Mouse (Mus musculus): ENCODE data around the gene Gm45140. TPM values are rescaled to one million over a fixed set of nuclear protein-coding genes. Genes with fewer than 3 reads are reported as not detected.

Gm45140 gene
- polyA plus RNA-seq, 1 experiment from 2014 or later: 3.8 TPM

DNA sequence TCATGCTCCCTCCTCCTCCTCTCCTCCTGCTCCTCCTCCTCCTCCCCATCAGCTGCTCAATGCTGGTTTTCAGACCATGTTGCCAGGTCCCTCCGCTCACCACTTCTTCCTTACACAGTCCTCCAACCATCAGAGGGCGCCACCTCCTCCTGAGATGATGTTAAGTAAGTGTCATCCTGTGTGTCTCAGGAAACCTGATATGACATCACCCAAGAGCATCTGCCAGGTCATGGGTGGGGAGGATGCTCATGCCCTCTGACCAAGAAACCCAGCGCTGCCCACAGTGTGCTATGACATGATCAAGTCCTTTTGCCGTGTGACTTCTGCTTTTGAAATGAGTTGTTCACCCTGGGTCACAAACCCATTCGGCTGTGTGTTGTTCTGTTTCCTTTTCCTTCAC lies 92.8 kb downstream of the Gm45140 start:
- no peak for ATAC-seq (ENCODE audit: low FRiP score, low read depth)
- Histone ChIP-seq H3K9me3 (no peaks in the 10 kb centered on the region), H3K9ac (no peak overlapping the region), H3K27ac (replicated peaks) (no peak overlapping the region), H3K4me2 (no peak overlapping the region), H3K4me3 (no peak overlapping the region), H3K36me3 (no peaks in the 10 kb centered on the region), H3K27me3 (no peaks in the 10 kb centered on the region), H3K4me1 (replicated peaks) (peaks cover 6% of the 10 kb centered on the region; the same call in 1 of the 2 replicates)
- 81% methylated on average over 5 of the region's 5 CpGs for WGBS

DNA sequence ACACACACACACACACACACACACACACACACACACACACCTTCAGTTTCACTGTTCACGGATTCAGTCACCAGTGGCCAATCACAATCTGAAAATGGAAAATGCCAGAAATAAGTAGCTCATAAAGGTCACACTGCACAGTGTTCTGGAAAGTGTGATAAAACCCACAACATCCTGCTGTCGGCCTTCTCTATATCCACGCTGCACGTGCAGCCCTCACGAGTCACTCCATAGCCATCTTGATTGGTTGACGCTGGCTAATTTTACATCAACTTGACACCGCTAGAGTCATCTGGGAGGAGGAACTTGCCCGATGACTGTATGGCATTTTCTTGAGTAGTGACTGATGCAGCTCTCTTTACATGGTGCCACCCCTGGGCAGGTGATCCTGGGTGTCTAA lies 93.6 kb downstream of the Gm45140 start:
- Histone ChIP-seq H3K4me3 (no peak overlapping the region), H3K4me2 (no peak overlapping the region), H3K9ac (no peak overlapping the region), H3K27ac (replicated peaks) (no peak overlapping the region), H3K27me3 (no peaks in the 10 kb centered on the region), H3K9me3 (no peaks in the 10 kb centered on the region), H3K4me1 (replicated peaks) (peaks cover 6% of the 10 kb centered on the region; the same call in 1 of the 2 replicates), H3K36me3 (no peaks in the 10 kb centered on the region)
- ATAC-seq (ENCODE audit: low FRiP score, low read depth): no peak
- WGBS: 94% methylated on average over 8 of the region's 8 CpGs

DNA sequence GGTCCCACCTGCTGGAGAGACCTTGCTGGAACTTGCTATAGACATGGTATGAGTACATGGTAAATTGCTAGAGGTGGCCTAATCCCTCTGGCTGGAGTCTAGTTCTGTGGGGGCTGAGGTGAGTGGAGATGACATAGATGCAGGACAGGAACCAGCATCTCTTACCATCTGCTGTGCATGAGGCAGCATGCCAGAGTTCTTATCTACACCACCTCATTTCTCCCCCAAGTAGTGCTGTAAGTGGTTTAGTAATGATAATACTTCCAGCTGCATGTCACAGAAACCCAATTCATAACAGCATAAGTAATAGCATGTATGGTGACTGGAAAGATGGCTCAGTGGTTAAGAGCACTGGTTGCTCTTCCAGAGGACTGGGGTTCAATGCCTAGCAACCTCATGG lies 95.1 kb downstream of the Gm45140 start:
- peaks cover 1% of the 10 kb centered on the region; the same call in 1 of the 2 replicates for H3K27me3 ChIP-seq
- no peaks in the 10 kb centered on the region for H3K36me3 ChIP-seq
- ATAC-seq (ENCODE audit: low FRiP score, low read depth): no peak
- no peak overlapping the region for H3K9ac ChIP-seq
- peaks cover 6% of the 10 kb centered on the region; the same call in 1 of the 2 replicates for H3K4me1 ChIP-seq (replicated peaks)
- no peak overlapping the region for H3K4me2 ChIP-seq
- no peak overlapping the region for H3K27ac ChIP-seq (replicated peaks)
- H3K9me3 ChIP-seq: no peaks in the 10 kb centered on the region
- no peak overlapping the region for H3K4me3 ChIP-seq

DNA sequence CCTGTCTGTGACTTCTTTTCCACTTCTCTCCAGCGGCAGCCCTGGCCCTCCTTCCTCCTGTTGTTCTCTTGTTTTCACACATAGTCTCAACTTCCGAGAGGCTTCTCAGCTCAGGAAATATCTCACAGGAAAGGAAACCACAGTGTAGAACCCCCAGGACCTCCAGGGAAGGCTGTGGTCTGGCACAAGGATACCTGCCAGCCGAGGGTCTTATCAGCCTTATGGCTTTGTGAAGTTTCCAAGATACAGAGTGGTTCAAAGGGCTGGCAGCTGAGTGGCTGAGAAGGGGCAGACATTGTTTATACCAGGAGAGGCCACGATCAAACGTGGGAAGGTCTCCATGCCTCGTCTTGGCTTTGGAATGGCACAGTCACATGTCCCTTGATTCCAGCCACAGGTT lies 95.7 kb downstream of the Gm45140 start:
- Histone ChIP-seq H3K9ac (no peak overlapping the region), H3K27me3 (peaks cover 7% of the 10 kb centered on the region; the same call in 1 of the 2 replicates), H3K27ac (replicated peaks) (no peak overlapping the region), H3K4me3 (no peak overlapping the region), H3K4me1 (replicated peaks) (peaks cover 6% of the 10 kb centered on the region; the same call in 1 of the 2 replicates), H3K36me3 (no peaks in the 10 kb centered on the region), H3K9me3 (no peaks in the 10 kb centered on the region), H3K4me2 (no peak overlapping the region)
- no peak for ATAC-seq (ENCODE audit: low FRiP score, low read depth)
- 65% methylated on average over 6 of the region's 6 CpGs for WGBS

Other genes with a start within 250 kb of the Gm45140 start
- gene Prokr1, start 245.1 kb downstream of the Gm45140 start, polyA plus RNA-seq (2015; fragmentation: Nextera tagmentation; extraction: Ambion mirVana): 2.7 and 3.1 TPM in 2 replicates
- gene Aplf, start 163.6 kb downstream of the Gm45140 start, polyA plus RNA-seq (2015; fragmentation: Nextera tagmentation; extraction: Ambion mirVana): 8.6 and 10.2 TPM in 2 replicates
- 6.7 and 7.0 TPM in 2 replicates for gene Efcc1, start 104.9 kb downstream of the Gm45140 start, polyA plus RNA-seq (2015; fragmentation: Nextera tagmentation; extraction: Ambion mirVana)
- gene Gp9, start 57.7 kb downstream of the Gm45140 start, polyA plus RNA-seq (2015; fragmentation: Nextera tagmentation; extraction: Ambion mirVana): 0.55 and 0.99 TPM in 2 replicates
- 11.9 and 13.3 TPM in 2 replicates for gene Rab43, start 23.6 kb downstream of the Gm45140 start, polyA plus RNA-seq (2015; fragmentation: Nextera tagmentation; extraction: Ambion mirVana)
- 24.2 and 28.4 TPM in 2 replicates for gene Isy1, start 3.0 kb upstream of the Gm45140 start, polyA plus RNA-seq (2015; fragmentation: Nextera tagmentation; extraction: Ambion mirVana)
- 516 and 541 TPM in 2 replicates for gene Cnbp, start 15.3 kb upstream of the Gm45140 start, polyA plus RNA-seq (2015; fragmentation: Nextera tagmentation; extraction: Ambion mirVana)
- 195 and 200 TPM in 2 replicates for gene Copg1, start 52.0 kb upstream of the Gm45140 start, polyA plus RNA-seq (2015; fragmentation: Nextera tagmentation; extraction: Ambion mirVana)
- gene Hmces, start 78.1 kb upstream of the Gm45140 start, polyA plus RNA-seq (2015; fragmentation: Nextera tagmentation; extraction: Ambion mirVana): 38.5 and 44.0 TPM in 2 replicates
- gene H1fx, start 145.8 kb upstream of the Gm45140 start, polyA plus RNA-seq (2015; fragmentation: Nextera tagmentation; extraction: Ambion mirVana): 46.7 and 51.6 TPM in 2 replicates
- gene Rab7, start 209.5 kb upstream of the Gm45140 start, polyA plus RNA-seq (2015; fragmentation: Nextera tagmentation; extraction: Ambion mirVana): 341 and 360 TPM in 2 replicates
- gene Rpn1, start 248.7 kb upstream of the Gm45140 start, polyA plus RNA-seq (2015; fragmentation: Nextera tagmentation; extraction: Ambion mirVana): 298 and 305 TPM in 2 replicates

Data from hindbrain, embryonic 15.5 days (tissue).